Mouse (Mus musculus): ENCODE data around the gene Eif4a1.
"Not testable (repeated sequence)": the region's sequence is repeated elsewhere in the genome, so short reads cannot be mapped to it uniquely, and the experiment has no call there.

The Eif4a1 gene

DNA sequence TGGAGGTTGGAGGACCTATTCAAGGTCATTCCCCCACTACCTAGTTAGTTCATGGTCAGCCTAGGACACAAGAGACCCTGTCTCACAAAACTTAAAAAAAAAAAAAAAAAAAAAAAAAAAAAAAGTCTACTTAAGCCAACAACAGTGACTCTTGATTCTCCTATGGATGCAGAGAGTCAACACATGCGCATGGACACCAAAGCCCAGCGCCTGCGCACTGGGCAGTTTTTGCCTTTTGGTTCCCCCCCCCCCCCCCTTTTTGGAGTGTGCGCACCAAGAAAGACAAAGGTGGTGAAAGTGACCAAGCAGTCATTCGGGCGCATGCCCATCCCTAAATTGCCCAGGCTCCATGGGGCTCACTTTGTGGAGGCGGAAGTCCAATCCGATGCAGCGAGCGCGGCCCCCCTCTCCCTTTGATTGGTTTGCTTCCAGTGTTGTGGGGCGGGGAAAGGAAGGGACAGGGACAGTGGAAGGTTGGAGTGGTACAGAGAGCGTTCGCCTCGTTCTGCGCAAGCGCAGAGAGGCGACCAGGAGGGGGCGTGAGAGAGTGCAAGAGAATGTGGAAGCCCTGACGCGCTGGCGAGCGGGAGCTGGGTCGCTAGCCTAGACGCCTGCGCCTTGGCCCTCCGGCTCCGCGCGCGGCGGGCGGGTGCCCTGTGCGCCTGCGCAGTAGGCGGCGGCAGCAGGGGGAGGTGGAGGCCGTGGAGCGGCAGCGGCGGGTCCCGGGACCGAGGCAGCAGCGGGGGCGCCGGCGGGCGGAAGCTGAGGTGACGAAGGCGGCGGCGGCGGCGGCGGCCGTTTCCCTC lies 39.7 kb downstream of the Eif4a1 start, which contains the start of gene Fxr2:
Fxr2 (plus strand) TSS at position 707 of the 806 bp plus-strand sequence.
- DNase-seq, result peak; percentile 100

DNA sequence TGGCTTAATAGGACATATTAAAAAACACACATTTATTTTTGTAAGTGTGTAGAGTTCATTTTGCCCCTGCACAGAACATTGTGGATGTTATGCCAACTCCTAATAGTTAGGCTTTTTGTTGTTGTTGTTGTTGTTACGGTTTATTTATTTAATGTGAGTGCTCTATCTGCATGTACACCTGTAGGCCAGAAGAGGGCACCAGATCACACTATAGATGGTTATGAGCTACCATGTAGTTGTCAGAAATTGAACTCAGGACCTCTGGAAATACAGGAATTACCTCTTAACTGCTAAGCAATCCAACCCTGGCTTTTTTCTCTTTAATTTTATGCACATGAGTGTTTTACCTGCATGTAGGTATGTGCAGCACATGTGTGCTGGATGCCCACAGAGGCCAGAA lies 42.4 kb downstream of the Eif4a1 start:
- DNase-seq, result no peak

DNA sequence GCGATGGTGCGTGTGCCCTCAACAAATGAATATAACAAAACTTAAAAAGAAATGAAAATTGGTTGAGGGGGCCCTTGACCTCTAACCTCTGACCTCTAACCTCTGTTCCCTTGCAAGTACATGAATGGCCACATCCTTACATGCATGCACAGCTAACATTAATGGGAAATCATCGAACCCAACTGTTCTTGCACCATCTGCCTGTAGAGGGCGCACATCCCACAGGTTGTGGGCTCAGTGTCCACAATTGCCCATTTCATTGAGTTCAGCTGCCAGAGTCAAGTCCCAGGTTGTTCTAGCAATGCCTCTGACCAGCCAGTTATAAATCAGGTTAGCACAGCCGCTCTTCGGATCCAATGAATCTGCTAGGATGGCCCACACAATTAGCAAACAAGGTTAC lies 43.9 kb downstream of the Eif4a1 start:
- DNase-seq, result peak; percentile 53

DNA sequence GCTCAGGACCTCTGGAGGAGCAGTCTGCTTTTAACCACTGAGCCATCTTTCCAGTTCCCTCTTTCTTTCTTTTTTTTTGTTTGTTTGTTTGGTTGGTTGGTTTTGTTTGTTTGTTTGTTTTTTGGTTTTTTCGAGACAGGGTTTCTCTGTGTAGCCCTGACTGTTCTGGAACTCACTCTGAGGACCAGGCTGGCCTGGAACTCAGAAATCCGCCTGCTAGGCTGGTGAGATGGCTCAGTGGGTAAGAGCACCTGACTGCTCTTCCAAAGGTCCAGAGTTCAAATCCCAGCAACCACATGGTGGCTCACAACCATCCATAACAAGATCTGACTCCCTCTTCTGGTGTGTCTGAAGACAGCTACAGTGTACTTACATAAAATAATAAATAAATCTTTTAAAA lies 47.9 kb downstream of the Eif4a1 start:
- DNase-seq, result not testable (repeated sequence)

DNA sequence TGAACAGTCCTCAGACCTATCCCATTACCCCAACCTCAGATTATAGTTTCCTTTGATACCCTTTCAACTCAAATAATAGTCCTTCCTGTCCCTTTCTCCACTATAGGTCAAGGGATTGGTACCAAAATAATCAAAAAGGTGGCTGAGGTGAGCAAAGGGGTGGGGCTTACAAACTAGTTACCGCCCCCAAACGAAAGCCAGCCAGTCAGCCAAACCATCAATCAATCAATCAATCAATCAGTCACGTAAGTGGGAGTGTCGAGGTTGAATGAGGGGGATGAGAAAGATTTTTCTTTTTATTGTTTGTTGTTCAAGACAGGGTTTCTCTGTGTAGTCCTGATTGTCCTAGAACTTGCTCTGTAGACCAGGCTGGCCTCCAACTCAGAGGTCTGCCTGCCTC lies 49.2 kb downstream of the Eif4a1 start:
- DNase-seq, result no peak

DNA sequence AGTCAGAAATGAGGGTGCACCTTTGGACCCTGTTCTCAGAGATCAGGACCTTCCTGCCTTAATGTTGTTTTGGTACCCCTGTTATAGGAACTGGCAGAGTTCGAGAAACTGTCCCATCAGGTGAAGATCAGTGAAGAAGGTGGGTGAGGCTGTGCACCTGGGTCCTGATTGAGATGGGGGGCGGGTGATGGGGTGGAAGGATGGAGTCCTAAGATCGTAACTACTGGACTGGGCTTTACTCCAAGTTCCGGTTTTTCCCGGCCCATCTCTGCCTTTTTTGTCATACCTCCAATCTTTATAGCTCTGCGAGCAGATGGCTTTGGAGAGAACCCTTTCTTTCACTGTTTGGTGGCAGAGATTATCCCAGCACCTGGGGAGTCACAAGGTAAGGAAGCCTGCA lies 49.8 kb downstream of the Eif4a1 start:
- no peak for DNase-seq

DNA sequence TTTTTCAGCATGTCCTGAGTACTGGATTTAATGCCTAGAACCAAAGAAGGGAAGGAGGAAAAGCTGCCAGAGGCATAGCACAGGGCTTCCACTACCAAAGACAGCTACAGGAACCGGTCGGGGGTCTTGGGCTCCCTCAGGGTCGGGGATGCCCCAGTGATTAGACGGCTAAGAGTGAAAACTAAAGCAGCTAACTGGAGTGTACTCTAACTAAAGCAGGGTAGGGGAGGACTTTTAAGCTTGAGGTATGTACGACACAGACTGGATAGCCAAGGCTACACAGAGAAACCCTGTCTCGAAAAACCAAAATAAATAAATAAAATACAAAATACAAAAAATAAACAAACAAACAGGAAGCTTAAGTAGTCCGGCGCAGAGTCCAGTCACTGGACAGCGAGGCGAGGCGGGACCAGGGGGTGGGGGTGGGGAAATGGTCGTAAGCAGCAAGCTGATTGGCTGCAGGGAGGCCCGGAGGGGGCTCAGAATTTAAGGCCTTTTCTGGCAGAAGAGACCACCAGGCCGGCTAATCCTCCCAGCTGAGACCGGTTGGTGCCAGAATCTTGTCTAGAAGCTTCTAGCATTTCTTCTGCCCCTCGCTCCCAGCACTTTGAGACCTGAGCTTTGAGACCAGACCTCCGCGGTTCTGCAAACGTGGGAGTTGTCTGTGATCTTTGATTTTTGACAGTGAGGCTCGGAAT lies 50.5 kb downstream of the Eif4a1 start, which contains the start of gene Sat2:
Sat2 (plus strand) TSS at position 454 of the 698 bp plus-strand sequence.
- DNase-seq, result no peak

DNA sequence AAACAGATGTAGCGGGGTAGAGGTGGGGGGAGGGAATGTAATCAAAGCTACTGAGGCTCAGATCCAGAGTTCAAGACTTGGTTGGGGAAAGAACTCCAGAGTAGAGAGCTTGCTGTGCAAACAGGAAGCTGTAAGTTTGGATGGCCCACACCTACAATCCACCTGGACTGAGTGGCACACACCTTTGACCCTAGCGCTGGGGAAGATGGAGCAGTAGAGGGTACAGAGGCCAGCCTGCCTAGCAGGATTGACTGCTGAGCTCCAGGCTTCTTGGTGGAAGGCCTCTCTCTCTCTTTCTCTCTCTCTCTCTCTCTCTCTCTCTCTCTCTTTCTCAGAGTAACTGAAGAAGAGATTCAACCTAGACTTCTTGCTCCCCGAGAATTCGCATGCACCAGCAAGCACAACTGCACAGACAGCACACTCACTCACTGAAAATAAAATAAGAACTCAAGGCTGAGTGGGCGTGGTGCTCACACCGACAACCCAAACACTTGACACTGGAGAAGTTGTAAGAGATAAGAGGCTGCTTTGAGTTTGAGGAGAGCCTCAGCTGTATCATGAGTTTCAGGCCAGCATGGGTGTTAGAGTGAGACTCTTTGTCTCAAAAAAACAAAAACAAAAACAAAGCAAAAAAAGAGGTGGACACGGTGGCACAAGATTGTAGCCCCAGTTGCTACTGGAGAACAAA lies 51.7 kb downstream of the Eif4a1 start:
- no peak for DNase-seq

DNA sequence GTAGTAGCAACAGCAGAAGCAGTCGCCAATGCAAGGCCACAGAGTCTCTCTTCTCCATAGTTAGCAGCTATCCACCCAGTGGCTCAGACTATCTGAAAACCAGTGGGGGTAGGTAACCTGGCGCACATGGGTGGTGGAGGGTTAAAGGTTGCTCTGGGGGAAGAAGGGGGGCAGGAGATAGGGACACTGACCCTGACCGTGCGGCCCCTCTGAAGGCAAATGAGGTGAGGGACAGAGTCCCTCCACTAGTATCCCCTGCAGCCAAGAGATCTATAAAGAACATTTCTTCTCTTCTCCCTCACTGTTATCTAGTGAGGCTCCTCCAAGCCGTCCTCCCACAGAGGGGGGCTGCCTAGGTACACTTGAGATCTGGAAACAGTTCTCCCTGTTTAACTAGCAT lies 54.4 kb downstream of the Eif4a1 start, which contains the start of gene Shbg:
Shbg (minus strand) TSS at position 101 of the 400 bp plus-strand sequence.
- no peak for DNase-seq

All from right cerebral cortex, postnatal 25 days (tissue).